Comparison of ENCODE assay signal across 10 mouse cellular contexts in genomic region chr10:19941063-19941462, GRCm38 (mm10). TPM values are rescaled to one million over a fixed set of nuclear protein-coding genes. Genes with fewer than 3 reads are reported as not detected.
DNase-seq lines count a peak whose midpoint lies in the region; ATAC-seq lines count a peak whose summit lies in the region.
"Had no signal": no experiment of that assay in that cellular context is flagged by ENCODE, and none has a peak within 500 bp of the region (broad histone marks: within the 10 kb centered on the region; RNA-seq: fewer than 3 reads in every experiment).

No protein-coding gene starts in this region.

- peaks cover 22% of the 10 kb centered on the region for H3K4me1 ChIP-seq in heart, embryonic 11.5 days (ENCODE audit: control insufficient read depth, insufficient read depth, low read length)
- H3K4me1 ChIP-seq in brown adipose tissue, adult 24 weeks (ENCODE audit: control insufficient read depth, insufficient read depth, insufficient read length, low read length) = peaks cover 39% of the 10 kb centered on the region
- peaks cover 34% of the 10 kb centered on the region for H3K4me1 ChIP-seq in liver, embryonic 13.5 days (replicated peaks)
- H3K4me1 ChIP-seq in neural tube, embryonic 15.5 days = no peaks in the 10 kb centered on the region
- peaks cover 13% of the 10 kb centered on the region for H3K4me1 ChIP-seq in limb, embryonic 10.5 days

- no peaks in the 10 kb centered on the region for H3K36me3 ChIP-seq in heart, embryonic 11.5 days (ENCODE audit: control insufficient read depth, insufficient read depth, low read length)
- no peaks in the 10 kb centered on the region for H3K36me3 ChIP-seq in liver, embryonic 13.5 days
- no peaks in the 10 kb centered on the region for H3K36me3 ChIP-seq in neural tube, embryonic 15.5 days
- H3K36me3 ChIP-seq in limb, embryonic 10.5 days = no peaks in the 10 kb centered on the region

- H3K9ac ChIP-seq in heart, embryonic 11.5 days (ENCODE audit: low read depth, low read length) = no peak overlapping the region
- no peak overlapping the region for H3K9ac ChIP-seq in liver, embryonic 13.5 days
- H3K9ac ChIP-seq in neural tube, embryonic 15.5 days (replicated peaks) = no peak overlapping the region

- H3K27me3 ChIP-seq in heart, embryonic 11.5 days (ENCODE audit: control insufficient read depth, insufficient read depth, low read length) = no peaks in the 10 kb centered on the region
- no peaks in the 10 kb centered on the region for H3K27me3 ChIP-seq in liver, embryonic 13.5 days
- H3K27me3 ChIP-seq in neural tube, embryonic 15.5 days (replicated peaks) = peaks cover 5% of the 10 kb centered on the region; the same call in 1 of the 2 replicates
- peaks cover 9% of the 10 kb centered on the region for H3K27me3 ChIP-seq in limb, embryonic 10.5 days (ENCODE audit: low read depth, poor library complexity, severe bottlenecking)

- no peak overlapping the region for H3K27ac ChIP-seq in heart, embryonic 11.5 days (ENCODE audit: low read depth, low read length)
- H3K27ac ChIP-seq in brown adipose tissue, adult 24 weeks (replicated peaks; ENCODE audit: low read depth, low read length) = peak overlapping the region; percentile 88
- peak overlapping the region; percentile 3; the same call in 1 of the 2 replicates for H3K27ac ChIP-seq in liver, embryonic 13.5 days
- no peak overlapping the region for H3K27ac ChIP-seq in neural tube, embryonic 15.5 days (replicated peaks)
- H3K27ac ChIP-seq in limb, embryonic 10.5 days = no peak overlapping the region

- no peaks in the 10 kb centered on the region for H3K9me3 ChIP-seq in heart, embryonic 11.5 days (replicated peaks; ENCODE audit: control insufficient read depth, low read length)
- no peaks in the 10 kb centered on the region for H3K9me3 ChIP-seq in liver, embryonic 13.5 days (replicated peaks)
- no peaks in the 10 kb centered on the region for H3K9me3 ChIP-seq in neural tube, embryonic 15.5 days (replicated peaks)
- H3K9me3 ChIP-seq in limb, embryonic 10.5 days (replicated peaks) = no peaks in the 10 kb centered on the region

- 17% methylated on average over 6 of the region's 6 CpGs for WGBS in heart, embryonic 11.5 days (ENCODE audit: insufficient replicate concordance)
- WGBS in liver, embryonic 13.5 days (ENCODE audit: insufficient replicate concordance) = 11% methylated on average over 6 of the region's 6 CpGs
- WGBS in neural tube, embryonic 15.5 days = 73% methylated on average over 6 of the region's 6 CpGs
- 60% methylated on average over 6 of the region's 6 CpGs for WGBS in limb, embryonic 10.5 days

- H3K4me2 ChIP-seq in heart, embryonic 11.5 days = no peak overlapping the region
- H3K4me2 ChIP-seq in liver, embryonic 13.5 days = no peak overlapping the region
- no peak overlapping the region for H3K4me2 ChIP-seq in neural tube, embryonic 15.5 days

- peak; percentile 99 for DNase-seq in heart, adult 11 months
- DNase-seq in heart, postnatal 25 days (ENCODE audit: low spot score) = peak; percentile 51
- DNase-seq in liver, embryonic 13.5 days = no peak
- DNase-seq in thymus, postnatal 4 days = peak; percentile 32
- no peak for DNase-seq in limb, embryonic 10.5 days (ENCODE audit: low spot score)

- ATAC-seq in heart, embryonic 11.5 days (replicated peaks; ENCODE audit: insufficient number of reproducible peaks, low FRiP score, low TSS enrichment) = no peak
- ATAC-seq in liver, embryonic 13.5 days (ENCODE audit: low read depth) = no peak
- no peak for ATAC-seq in neural tube, embryonic 15.5 days (ENCODE audit: low FRiP score)

- no peak overlapping the region for H3K4me3 ChIP-seq in heart, embryonic 11.5 days (ENCODE audit: low read depth, low read length)
- H3K4me3 ChIP-seq in brown adipose tissue, adult 24 weeks (ENCODE audit: insufficient read depth, low read depth, low read length) = peak overlapping the region; percentile 4; the same call in 1 of the 2 replicates
- no peak overlapping the region for H3K4me3 ChIP-seq in liver, embryonic 13.5 days (replicated peaks)
- H3K4me3 ChIP-seq in neural tube, embryonic 15.5 days (replicated peaks) = no peak overlapping the region
- no peak overlapping the region for H3K4me3 ChIP-seq in limb, embryonic 10.5 days
- H3K4me3 ChIP-seq: erythroblast, embryonic 14.5 days; myocyte had no signal

- intact Hi-C loops in heart, postnatal 25 days (cut with DNase I) = no loop called here

RNA-seq across cellular contexts. Expression of gene Map3k5, which starts 6.8 kb away (rescaled TPM):
- polyA plus RNA-seq in heart, embryonic 11.5 days (2014; fragmentation: Nextera tagmentation; extraction: Ambion mirVana) = 3.2 and 4.2 TPM in 2 replicates
- polyA plus RNA-seq in brown adipose tissue, adult 24 weeks (2012; ENCODE audit: insufficient read depth, insufficient read length, missing spikeins) = 10.9 and 13.1 TPM in 2 replicates
- 10 to 100 TPM; 37.0 to 37.7 TPM for total RNA-seq in heart, postnatal 25 days (2021)
- 0.71 and 0.78 TPM in 2 replicates for polyA plus RNA-seq in liver, embryonic 13.5 days (2015; fragmentation: Nextera tagmentation; extraction: Ambion mirVana)
- polyA plus RNA-seq in neural tube, embryonic 15.5 days (2015; fragmentation: Nextera tagmentation; extraction: Ambion mirVana) = 1.4 and 1.7 TPM in 2 replicates
- 0.44 and 0.58 TPM in 2 replicates for polyA plus RNA-seq in limb, embryonic 10.5 days (2016; fragmentation: Nextera tagmentation; extraction: Ambion mirVana)
- polyA plus RNA-seq: erythroblast, embryonic 14.5 days had no signal

RNA-seq across cellular contexts. Expression of gene Pex7, which starts 33.6 kb away (rescaled TPM):
- polyA plus RNA-seq in heart, embryonic 11.5 days (2014; fragmentation: Nextera tagmentation; extraction: Ambion mirVana) = 36.5 and 38.4 TPM in 2 replicates
- polyA plus RNA-seq in brown adipose tissue, adult 24 weeks (2012; ENCODE audit: insufficient read depth, insufficient read length, missing spikeins) = 64.0 and 71.4 TPM in 2 replicates
- 10 to 100 TPM; 25.5 to 28.9 TPM for total RNA-seq in heart, postnatal 25 days (2021)
- polyA plus RNA-seq in liver, embryonic 13.5 days (2015; fragmentation: Nextera tagmentation; extraction: Ambion mirVana) = 28.0 and 28.2 TPM in 2 replicates
- polyA plus RNA-seq in neural tube, embryonic 15.5 days (2015; fragmentation: Nextera tagmentation; extraction: Ambion mirVana) = 32.9 and 34.0 TPM in 2 replicates
- 19.1 and 19.3 TPM in 2 replicates for polyA plus RNA-seq in limb, embryonic 10.5 days (2016; fragmentation: Nextera tagmentation; extraction: Ambion mirVana)

Comparison
In these comparisons a context has a peak if more than half of its experiments do, and no peak if none do; other contexts are left out.
1. DNase-seq: peak in heart, adult 11 months (single experiment), heart, postnatal 25 days (single experiment) and thymus, postnatal 4 days (single experiment); none in liver, embryonic 13.5 days (single experiment) and limb, embryonic 10.5 days (single experiment).
2. H3K27ac ChIP-seq: peak in brown adipose tissue, adult 24 weeks (single experiment) and liver, embryonic 13.5 days (single experiment); none in heart, embryonic 11.5 days (single experiment), neural tube, embryonic 15.5 days (single experiment) and limb, embryonic 10.5 days (single experiment).